7 mouse cellular contexts compared by ENCODE assay signal in genomic region chr17:26675845-26676244, GRCm38 (mm10). TPM values are rescaled to one million over a fixed set of nuclear protein-coding genes. Genes with fewer than 3 reads are reported as not detected.
DNase-seq lines count a peak whose midpoint lies in the region; ATAC-seq and TF ChIP-seq lines count a peak whose summit lies in the region.

No protein-coding gene starts in this region.

- peak; percentile 17; the same call in 1 of the 2 replicates for ATAC-seq in lung, embryonic 15.5 days (ENCODE audit: borderline replicate concordance, extremely low read depth, low FRiP score, low TSS enrichment)
- peak; percentile 36 for ATAC-seq in forebrain, embryonic 11.5 days (replicated peaks; ENCODE audit: low FRiP score)
- peak; percentile 16; the same call in 1 of the 2 replicates for ATAC-seq in limb, embryonic 12.5 days (ENCODE audit: insufficient number of reproducible peaks, insufficient read depth, low FRiP score, low TSS enrichment, low read depth)

- H3K4me2 ChIP-seq in lung, embryonic 15.5 days = peak overlapping the region; percentile 70
- peak overlapping the region; percentile 72 for H3K4me2 ChIP-seq in forebrain, embryonic 11.5 days (ENCODE audit: low read depth, low read length, severe bottlenecking)
- H3K4me2 ChIP-seq in limb, embryonic 12.5 days = peak overlapping the region; percentile 73

- no peaks in the 10 kb centered on the region for H3K9me3 ChIP-seq in lung, embryonic 15.5 days
- H3K9me3 ChIP-seq in forebrain, embryonic 11.5 days (ENCODE audit: control insufficient read depth, low read length) = no peaks in the 10 kb centered on the region
- H3K9me3 ChIP-seq in limb, embryonic 12.5 days = no peaks in the 10 kb centered on the region

- H3K27ac ChIP-seq in lung, embryonic 15.5 days = no peak overlapping the region
- no peak overlapping the region for H3K27ac ChIP-seq in forebrain, embryonic 11.5 days (ENCODE audit: low read depth, low read length)
- no peak overlapping the region for H3K27ac ChIP-seq in limb, embryonic 12.5 days
- no peak overlapping the region for H3K27ac ChIP-seq in small intestine, adult 2 months (ENCODE audit: insufficient read depth, low read depth, low read length)

- DNase-seq in lung, adult 18-20 months = no peak
- no peak for DNase-seq in forebrain, embryonic 11.5 days (ENCODE audit: low spot score)
- DNase-seq in embryo, embryonic 10.5 days (ENCODE audit: low spot score) = no peak
- no peak for DNase-seq in spleen, postnatal 14 days (ENCODE audit: low spot score in 2 of 2)

- peaks cover 11% of the 10 kb centered on the region for H3K4me1 ChIP-seq in lung, embryonic 15.5 days
- no peaks in the 10 kb centered on the region; the same call in 1 of the 2 replicates for H3K4me1 ChIP-seq in forebrain, embryonic 11.5 days (replicated peaks; ENCODE audit: control insufficient read depth, insufficient read depth, low read length)
- peaks cover 9% of the 10 kb centered on the region; the same call in 1 of the 2 replicates for H3K4me1 ChIP-seq in limb, embryonic 12.5 days (replicated peaks)
- H3K4me1 ChIP-seq in small intestine, adult 2 months (ENCODE audit: control insufficient read depth, insufficient read depth, insufficient read length, low read length) = peaks cover 2% of the 10 kb centered on the region; the same call in 1 of the 2 replicates

- peak overlapping the region; percentile 89 for H3K4me3 ChIP-seq in lung, embryonic 15.5 days
- peak overlapping the region; percentile 86 for H3K4me3 ChIP-seq in forebrain, embryonic 11.5 days (ENCODE audit: low read depth, low read length)
- H3K4me3 ChIP-seq in limb, embryonic 12.5 days (replicated peaks) = peak overlapping the region; percentile 81
- peak overlapping the region; percentile 94 for H3K4me3 ChIP-seq in small intestine, adult 2 months (ENCODE audit: low read depth, low read length)

- 21% methylated on average over 7 of the region's 7 CpGs for WGBS in lung, embryonic 15.5 days
- WGBS in forebrain, embryonic 11.5 days = 24% methylated on average over 7 of the region's 7 CpGs
- WGBS in limb, embryonic 12.5 days = 28% methylated on average over 7 of the region's 7 CpGs
- WGBS in small intestine, adult 2 months = 21% methylated on average over 7 of the region's 7 CpGs

- H3K9ac ChIP-seq in lung, embryonic 15.5 days = peak overlapping the region; percentile 77; the same call in 1 of the 2 replicates
- H3K9ac ChIP-seq in forebrain, embryonic 11.5 days (ENCODE audit: low read length) = peak overlapping the region; percentile 75; the same call in 1 of the 2 replicates
- no peak overlapping the region for H3K9ac ChIP-seq in limb, embryonic 12.5 days (replicated peaks)

- H3K36me3 ChIP-seq in lung, embryonic 15.5 days = no peaks in the 10 kb centered on the region
- no peaks in the 10 kb centered on the region; the same call in 1 of the 2 replicates for H3K36me3 ChIP-seq in forebrain, embryonic 11.5 days (ENCODE audit: control insufficient read depth, insufficient read depth, low read length)
- H3K36me3 ChIP-seq in limb, embryonic 12.5 days = no peaks in the 10 kb centered on the region
- no peaks in the 10 kb centered on the region for H3K36me3 ChIP-seq in small intestine, adult 2 months (ENCODE audit: control insufficient read depth, insufficient read depth, low read length)

- H3K27me3 ChIP-seq in lung, embryonic 15.5 days = 0 out of 2 replicates have a peak, but pooled peaks cover 4% of the 10 kb centered on the region
- H3K27me3 ChIP-seq in forebrain, embryonic 11.5 days (ENCODE audit: control insufficient read depth, insufficient read depth, low read length) = no peaks in the 10 kb centered on the region
- H3K27me3 ChIP-seq in limb, embryonic 12.5 days = 0 out of 2 replicates have a peak, but pooled peaks cover 2% of the 10 kb centered on the region
- H3K27me3 ChIP-seq in small intestine, adult 2 months (ENCODE audit: control insufficient read depth, insufficient read depth, low read length) = no peaks in the 10 kb centered on the region

- TF ChIP-seq POLR2A in small intestine, adult 2 months (IDR thresholded peaks at IDR 0.05; ENCODE audit: low read depth, low read length) = no peak

- no peak for TF ChIP-seq CTCF in small intestine, adult 2 months (IDR thresholded peaks at IDR 0.05; ENCODE audit: extremely low read depth, insufficient read length, insufficient replicate concordance, low read depth, low read length)

RNA-seq across cellular contexts. Expression of gene Atp6v0e, which starts 12.8 kb away (rescaled TPM):
- polyA plus RNA-seq in lung, embryonic 15.5 days (2015; fragmentation: Nextera tagmentation; extraction: Ambion mirVana) = 164 and 171 TPM in 2 replicates
- polyA plus RNA-seq in forebrain, embryonic 11.5 days (2014; fragmentation: Nextera tagmentation; extraction: Ambion mirVana) = 87.3 and 94.7 TPM in 2 replicates
- 112 and 114 TPM in 2 replicates for polyA plus RNA-seq in limb, embryonic 12.5 days (2016; fragmentation: Nextera tagmentation; extraction: Ambion mirVana)
- polyA plus RNA-seq in small intestine, adult 2 months (2012; rRNA removed) = 84.0 and 119 TPM in 2 replicates

RNA-seq across cellular contexts. Expression of gene Crebrf, which starts 39.6 kb away (rescaled TPM):
- 6.6 and 7.3 TPM in 2 replicates for polyA plus RNA-seq in lung, embryonic 15.5 days (2015; fragmentation: Nextera tagmentation; extraction: Ambion mirVana)
- polyA plus RNA-seq in forebrain, embryonic 11.5 days (2014; fragmentation: Nextera tagmentation; extraction: Ambion mirVana) = 2.8 TPM in 2 replicates
- polyA plus RNA-seq in limb, embryonic 12.5 days (2016; fragmentation: Nextera tagmentation; extraction: Ambion mirVana) = 3.9 and 6.0 TPM in 2 replicates
- 0.58 and 2.8 TPM in 2 replicates for polyA plus RNA-seq in small intestine, adult 2 months (2012; rRNA removed)
